Mouse (Mus musculus) midbrain, embryonic 11.5 days (tissue): Measurements from ENCODE around the gene Opn1sw. TPM values are rescaled to one million over a fixed set of nuclear protein-coding genes. Genes with fewer than 3 reads are reported as not detected.
A peak's percentile ranks its signal among the peaks of the same experiment; 100 is the strongest.

Source experiments
- ATAC-seq: fragments of 200-750 bp; cut with Nextera tagmentation; 2 replicates; pipeline ENCODE4 v1.8.0; 2017; ENCODE audit warnings: moderate TSS enrichment, moderate library complexity; ENCODE audit not compliant: low FRiP score
- DNase-seq: peaks from one replicate; pipeline ENCODE4 v3.0.0; 2015; ENCODE audit warnings: low spot score; ENCODE audit errors: missing footprints
- H3K27ac ChIP-seq: fragments of 300-500 bp; sonication (generic); 2 replicates; pipeline ENCODE4 v1.5.1; 2014; ENCODE audit warnings: low read depth, low read length
- H3K27me3 ChIP-seq: fragments of 300-500 bp; sonication (generic); 2 replicates; pipeline ENCODE4 v1.6.1; 2014; ENCODE audit warnings: mild to moderate bottlenecking, low read length, moderate library complexity, mixed read lengths; ENCODE audit not compliant: control insufficient read depth, insufficient read depth
- H3K36me3 ChIP-seq: fragments of 300-500 bp; sonication (generic); 2 replicates; pipeline ENCODE4 v1.6.1; 2014; ENCODE audit warnings: mild to moderate bottlenecking, low read length, moderate library complexity, mixed read lengths; ENCODE audit not compliant: control insufficient read depth, insufficient read depth
- H3K4me1 ChIP-seq: fragments of 300-500 bp; sonication (generic); 2 replicates; pipeline ENCODE4 v1.6.1; 2014; ENCODE audit warnings: low read length; ENCODE audit not compliant: control insufficient read depth, insufficient read depth
- H3K4me2 ChIP-seq: fragments of 300-500 bp; sonication (generic); 2 replicates; pipeline ENCODE4 v1.6.1; 2014; ENCODE audit warnings: mild to moderate bottlenecking, moderate library complexity
- H3K4me3 ChIP-seq: fragments of 300-500 bp; sonication (generic); 2 replicates; pipeline ENCODE4 v1.5.1; 2014; ENCODE audit warnings: low read depth, low read length
- H3K9ac ChIP-seq: fragments of 300-500 bp; sonication (generic); 2 replicates; pipeline ENCODE4 v1.6.1; 2014; ENCODE audit warnings: low read length
- H3K9me3 ChIP-seq: fragments of 300-500 bp; sonication (generic); 2 replicates; pipeline ENCODE4 v1.6.1; 2016; ENCODE audit warnings: low read length; ENCODE audit not compliant: control insufficient read depth
- WGBS: fragments of 180-500 bp; shearing (Covaris S2); extraction: QIAGEN DNeasy Blood & Tissue Kit; methylation state at CpG from one replicate; pipeline ENCODE4 v1.1.7; 2014; 5-methylcytosine and 5-hydroxymethylcytosine counted together
- polyA plus RNA-seq: library from polyadenylated mRNA; unstranded; fragments of >200 nt; fragmentation: Nextera tagmentation; extraction: Ambion mirVana; gene quantifications from 2 replicates; pipeline ENCODE4 v1.2.1, GENCODE M21; 2014

Opn1sw gene
- polyA plus RNA-seq, result 0.19 and 0.25 TPM in 2 replicates

- H3K9ac ChIP-seq, result no peak within 1 kb of the TSS
Measured at GRCm38 (mm10) chr6:29388052-29388518, at the start of gene Opn1sw. Opn1sw (minus strand) TSS chr6:29388468.

GRCm38 (mm10) chr6:29436461-29436934 lies 48.2 kb upstream of the Opn1sw start:
- no peak overlapping the region for H3K4me3 ChIP-seq
- WGBS, result 7% methylated on average over 11 of the region's 11 CpGs

More at GRCm38 (mm10) chr6:29388052-29388518, at the start of gene Opn1sw:
- Histone ChIP-seq H3K27ac (no peak within 1 kb of the TSS), H3K9me3 (no peaks in the 10 kb centered on the region), H3K27me3 (0 out of 2 replicates have a peak, but pooled peaks cover 2% of the 10 kb centered on the region), H3K36me3 (no peaks in the 10 kb centered on the region), H3K4me3 (no peak within 1 kb of the TSS), H3K4me2 (0 out of 2 replicates have a peak within 1 kb of the TSS, but pooled peaks have one; percentile 13), H3K4me1 (0 out of 2 replicates have a peak, but pooled peaks cover 4% of the 10 kb centered on the region)
- ATAC-seq, result no peak
- DNase-seq, result no peak
- WGBS, result 3% methylated on average over 12 of the region's 12 CpGs

GRCm38 (mm10) chr6:29435940-29436451 lies 47.7 kb upstream of the Opn1sw start:
- 11% methylated on average over 6 of the region's 6 CpGs for WGBS
- ATAC-seq (peak; percentile 68), DNase-seq (peak; percentile 89)
- no peaks in the 10 kb centered on the region for H3K36me3 ChIP-seq
- peaks cover 34% of the 10 kb centered on the region for H3K27me3 ChIP-seq
- peaks cover 34% of the 10 kb centered on the region for H3K4me1 ChIP-seq
- no peak overlapping the region for H3K4me3 ChIP-seq
- H3K9me3 ChIP-seq, result no peaks in the 10 kb centered on the region
- peak overlapping the region; percentile 40; the same call in 1 of the 2 replicates for H3K27ac ChIP-seq
- peak overlapping the region; percentile 40; the same call in 1 of the 2 replicates for H3K9ac ChIP-seq
- peak overlapping the region; percentile 36 for H3K4me2 ChIP-seq

More at GRCm38 (mm10) chr6:29436461-29436934, 48.2 kb upstream of the Opn1sw start:
- Histone ChIP-seq H3K9me3 (no peaks in the 10 kb centered on the region), H3K4me1 (peaks cover 34% of the 10 kb centered on the region), H3K36me3 (no peaks in the 10 kb centered on the region), H3K27me3 (peaks cover 34% of the 10 kb centered on the region), H3K4me2 (peak overlapping the region; percentile 36), H3K27ac (peak overlapping the region; percentile 12; the same call in 1 of the 2 replicates), H3K9ac (peak overlapping the region; percentile 39; the same call in 1 of the 2 replicates)
- DNase-seq (no peak), ATAC-seq (peak; percentile 35)

- H3K9me3 ChIP-seq, result no peaks in the 10 kb centered on the region
- peaks cover 34% of the 10 kb centered on the region for H3K27me3 ChIP-seq
- H3K9ac ChIP-seq, result peak overlapping the region; percentile 49
- peaks cover 34% of the 10 kb centered on the region for H3K4me1 ChIP-seq
- ATAC-seq (peak; percentile 49), DNase-seq (peak; percentile 91)
- H3K4me2 ChIP-seq, result peak overlapping the region; percentile 36
- H3K27ac ChIP-seq, result peak overlapping the region; percentile 40; the same call in 1 of the 2 replicates
- WGBS, result 3% methylated on average over 13 of the region's 13 CpGs
- H3K4me3 ChIP-seq, result peak overlapping the region; percentile 11
- H3K36me3 ChIP-seq, result no peaks in the 10 kb centered on the region
Measured at GRCm38 (mm10) chr6:29434911-29435691, 46.8 kb upstream of the Opn1sw start.

GRCm38 (mm10) chr6:29433804-29434795 lies 45.8 kb upstream of the Opn1sw start:
- ATAC-seq (0 out of 2 replicates have a peak, but pooled peaks have one; percentile 3), DNase-seq (peak; percentile 95)
- H3K4me2 ChIP-seq, result peak overlapping the region; percentile 74
- peak overlapping the region; percentile 44 for H3K4me3 ChIP-seq
- peak overlapping the region; percentile 53; the same call in 1 of the 2 replicates for H3K9ac ChIP-seq
- H3K9me3 ChIP-seq, result no peaks in the 10 kb centered on the region
- H3K36me3 ChIP-seq, result no peaks in the 10 kb centered on the region
- peaks cover 34% of the 10 kb centered on the region for H3K4me1 ChIP-seq
- 1% methylated on average over 27 of the region's 27 CpGs for WGBS
- H3K27me3 ChIP-seq, result peaks cover 34% of the 10 kb centered on the region
- no peak overlapping the region; the same call in 1 of the 2 replicates for H3K27ac ChIP-seq

DNA sequence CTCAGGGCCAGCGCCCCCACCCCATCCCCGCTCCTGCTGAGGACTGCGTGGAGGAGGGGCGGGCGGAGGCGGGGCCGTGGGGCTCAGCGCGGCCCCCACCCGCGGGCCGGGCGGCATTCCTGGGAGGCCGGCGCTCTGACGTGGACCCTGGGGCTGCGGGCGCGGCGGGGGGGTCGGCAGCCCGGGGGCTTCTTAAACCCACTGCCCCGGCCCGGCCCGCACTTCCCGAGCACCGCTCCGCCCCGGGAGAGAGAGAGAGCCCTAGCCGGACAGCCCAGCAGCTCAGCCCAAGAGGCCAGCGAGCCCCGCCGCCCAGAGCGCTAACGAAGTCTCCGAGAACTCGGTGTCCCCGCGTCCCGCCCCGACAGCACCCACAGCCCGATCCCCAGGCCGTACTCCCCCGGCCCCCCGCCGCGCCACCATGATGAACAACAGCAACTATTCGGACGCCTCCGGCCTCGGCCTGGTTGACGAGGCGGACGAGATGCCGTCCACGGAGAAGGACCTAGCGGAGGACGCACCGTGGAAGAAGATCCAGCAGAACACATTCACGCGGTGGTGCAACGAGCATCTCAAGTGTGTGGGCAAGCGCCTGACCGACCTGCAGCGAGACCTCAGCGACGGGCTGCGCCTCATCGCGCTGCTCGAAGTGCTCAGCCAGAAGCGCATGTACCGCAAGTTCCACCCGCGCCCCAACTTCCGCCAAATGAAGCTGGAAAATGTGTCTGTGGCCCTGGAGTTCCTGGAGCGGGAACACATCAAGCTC lies 45.0 kb upstream of the Opn1sw start, which contains the start of gene Flnc:
TSS of gene Flnc (plus strand) at position 219 of the 766 bp plus-strand sequence.
- peak; percentile 94 for DNase-seq
- Histone ChIP-seq H3K4me3 (peak within 1 kb of the TSS; percentile 44), H3K4me1 (peaks cover 34% of the 10 kb centered on the region), H3K27me3 (peaks cover 34% of the 10 kb centered on the region), H3K9ac (peak within 1 kb of the TSS; percentile 53), H3K4me2 (peak within 1 kb of the TSS; percentile 74), H3K36me3 (no peaks in the 10 kb centered on the region), H3K27ac (no peak within 1 kb of the TSS), H3K9me3 (no peaks in the 10 kb centered on the region)
- ATAC-seq, result peak; percentile 22
- under 1% methylated on average over 69 of the region's 77 CpGs for WGBS

- no peak for DNase-seq
- Histone ChIP-seq H3K4me1 (peaks cover 34% of the 10 kb centered on the region), H3K9ac (peak overlapping the region; percentile 53), H3K27ac (no peak overlapping the region), H3K4me2 (peak overlapping the region; percentile 74), H3K27me3 (peaks cover 34% of the 10 kb centered on the region), H3K36me3 (no peaks in the 10 kb centered on the region), H3K9me3 (no peaks in the 10 kb centered on the region), H3K4me3 (peak overlapping the region; percentile 44)
- no peak for ATAC-seq
Measured at GRCm38 (mm10) chr6:29432676-29433037, 44.4 kb upstream of the Opn1sw start.

GRCm38 (mm10) chr6:29432156-29432555 lies 43.9 kb upstream of the Opn1sw start:
- H3K9me3 ChIP-seq, result no peaks in the 10 kb centered on the region
- no peaks in the 10 kb centered on the region for H3K36me3 ChIP-seq
- 45% methylated on average over 3 of the region's 3 CpGs for WGBS
- H3K4me2 ChIP-seq, result no peak overlapping the region
- H3K4me1 ChIP-seq, result peaks cover 34% of the 10 kb centered on the region
- DNase-seq (no peak), ATAC-seq (no peak)
- H3K27me3 ChIP-seq, result peaks cover 34% of the 10 kb centered on the region
- H3K4me3 ChIP-seq, result no peak overlapping the region
- H3K9ac ChIP-seq, result no peak overlapping the region
- no peak overlapping the region for H3K27ac ChIP-seq
